Mouse (Mus musculus) limb, embryonic 12.5 days (tissue): Measurements from ENCODE around the gene F5. TPM values are rescaled to one million over a fixed set of nuclear protein-coding genes. Genes with fewer than 3 reads are reported as not detected.
A peak's percentile ranks its signal among the peaks of the same experiment; 100 is the strongest.

Experiments
- ATAC-seq: fragments of 200-750 bp; cut with Nextera tagmentation; 2 replicates; pipeline ENCODE4 v1.8.0; 2017; ENCODE audit warnings: low read depth, moderate TSS enrichment; ENCODE audit not compliant: insufficient number of reproducible peaks, insufficient read depth, low FRiP score, low TSS enrichment
- H3K27ac ChIP-seq: fragments of 300-500 bp; sonication (generic); 2 replicates; pipeline ENCODE4 v1.5.1; 2016; ENCODE audit warnings: mild to moderate bottlenecking, moderate library complexity
- H3K27me3 ChIP-seq: fragments of 300-500 bp; sonication (generic); 2 replicates; pipeline ENCODE4 v1.6.1; 2016; ENCODE audit warnings: mild to moderate bottlenecking, moderate library complexity
- H3K36me3 ChIP-seq: fragments of 300-500 bp; sonication (generic); 2 replicates; pipeline ENCODE4 v1.6.1; 2016; ENCODE audit warnings: mild to moderate bottlenecking, moderate library complexity
- H3K4me1 ChIP-seq: fragments of 300-500 bp; sonication (generic); replicated peaks from 2 replicates; pipeline ENCODE4 v1.6.1; 2016
- H3K4me2 ChIP-seq: fragments of 300-500 bp; sonication (generic); 2 replicates; pipeline ENCODE4 v1.6.1; 2016; ENCODE audit warnings: mild to moderate bottlenecking, moderate library complexity
- H3K4me3 ChIP-seq: fragments of 300-500 bp; sonication (generic); replicated peaks from 2 replicates; pipeline ENCODE4 v1.5.1; 2016; ENCODE audit warnings: mild to moderate bottlenecking
- H3K9ac ChIP-seq: fragments of 300-500 bp; sonication (generic); replicated peaks from 2 replicates; pipeline ENCODE4 v1.6.1; 2016; ENCODE audit warnings: mild to moderate bottlenecking, moderate library complexity
- H3K9me3 ChIP-seq: fragments of 300-500 bp; sonication (generic); 2 replicates; pipeline ENCODE4 v1.6.1; 2016; ENCODE audit warnings: mild to moderate bottlenecking, moderate library complexity
- WGBS: fragments of 180-500 bp; shearing (Covaris S2); methylation state at CpG from one replicate; pipeline ENCODE4 v1.1.7; 2016; 5-methylcytosine and 5-hydroxymethylcytosine counted together
- polyA plus RNA-seq: library from polyadenylated mRNA; unstranded; fragments of >200 nt; fragmentation: Nextera tagmentation; extraction: Ambion mirVana; gene quantifications from 2 replicates; pipeline ENCODE4 v1.2.1, GENCODE M21; 2016

Gene F5
- polyA plus RNA-seq, 1 experiment from 2014 or later: 0.23 TPM

- Histone ChIP-seq H3K27me3 (no peaks in the 10 kb centered on the region), H3K9ac (no peak overlapping the region), H3K4me3 (no peak overlapping the region), H3K9me3 (no peaks in the 10 kb centered on the region), H3K4me2 (no peak overlapping the region), H3K4me1 (no peaks in the 10 kb centered on the region), H3K36me3 (no peaks in the 10 kb centered on the region), H3K27ac (no peak overlapping the region)
- ATAC-seq: no peak
- WGBS: 55% methylated on average over 7 of the region's 7 CpGs
Observed at GRCm38 (mm10) chr1:164235078-164235477, 83.4 kb downstream of the F5 start.

GRCm38 (mm10) chr1:164236078-164236477 lies 84.4 kb downstream of the F5 start:
- Histone ChIP-seq H3K9me3 (no peaks in the 10 kb centered on the region), H3K27me3 (no peaks in the 10 kb centered on the region), H3K36me3 (no peaks in the 10 kb centered on the region), H3K4me3 (no peak overlapping the region), H3K4me1 (no peaks in the 10 kb centered on the region), H3K4me2 (no peak overlapping the region), H3K9ac (no peak overlapping the region), H3K27ac (no peak overlapping the region)
- WGBS: 72% methylated on average over 7 of the region's 7 CpGs
- ATAC-seq: no peak

GRCm38 (mm10) chr1:164241494-164241893 lies 89.9 kb downstream of the F5 start:
- no peak overlapping the region for H3K9ac ChIP-seq
- no peak overlapping the region for H3K4me3 ChIP-seq
- H3K27me3 ChIP-seq: no peaks in the 10 kb centered on the region
- no peak overlapping the region for H3K27ac ChIP-seq
- H3K9me3 ChIP-seq: no peaks in the 10 kb centered on the region
- no peaks in the 10 kb centered on the region for H3K36me3 ChIP-seq
- 82% methylated on average over 2 of the region's 2 CpGs for WGBS
- no peak for ATAC-seq
- H3K4me1 ChIP-seq: no peaks in the 10 kb centered on the region
- no peak overlapping the region for H3K4me2 ChIP-seq

GRCm38 (mm10) chr1:164242809-164243208 lies 91.2 kb downstream of the F5 start:
- H3K4me2 ChIP-seq: no peak overlapping the region
- H3K9me3 ChIP-seq: no peaks in the 10 kb centered on the region
- H3K27me3 ChIP-seq: no peaks in the 10 kb centered on the region
- ATAC-seq: no peak
- no peak overlapping the region for H3K4me3 ChIP-seq
- peaks cover 2% of the 10 kb centered on the region for H3K4me1 ChIP-seq
- H3K36me3 ChIP-seq: no peaks in the 10 kb centered on the region
- 75% methylated on average over 8 of the region's 8 CpGs for WGBS
- H3K9ac ChIP-seq: no peak overlapping the region
- no peak overlapping the region for H3K27ac ChIP-seq

- Histone ChIP-seq H3K9me3 (no peaks in the 10 kb centered on the region), H3K27me3 (0 out of 2 replicates have a peak, but pooled peaks cover 10% of the 10 kb centered on the region), H3K4me2 (peak overlapping the region; percentile 53), H3K27ac (no peak overlapping the region), H3K4me1 (peaks cover 14% of the 10 kb centered on the region), H3K4me3 (no peak overlapping the region), H3K9ac (no peak overlapping the region), H3K36me3 (no peaks in the 10 kb centered on the region)
- 40% methylated on average over 8 of the region's 8 CpGs for WGBS
- ATAC-seq: no peak
Observed at GRCm38 (mm10) chr1:164247442-164247841, 95.8 kb downstream of the F5 start.

GRCm38 (mm10) chr1:164247971-164248370 lies 96.3 kb downstream of the F5 start:
- ATAC-seq: no peak
- Histone ChIP-seq H3K27ac (no peak overlapping the region), H3K4me3 (peak overlapping the region; percentile 69), H3K27me3 (0 out of 2 replicates have a peak, but pooled peaks cover 10% of the 10 kb centered on the region), H3K9me3 (no peaks in the 10 kb centered on the region), H3K4me2 (peak overlapping the region; percentile 53), H3K9ac (peak overlapping the region; percentile 44; the same call in 1 of the 2 replicates), H3K4me1 (peaks cover 14% of the 10 kb centered on the region), H3K36me3 (no peaks in the 10 kb centered on the region)
- 12% methylated on average over 10 of the region's 10 CpGs for WGBS

- Histone ChIP-seq H3K4me1 (peaks cover 14% of the 10 kb centered on the region), H3K27ac (peak within 1 kb of the TSS; percentile 66; the same call in 1 of the 2 replicates), H3K9ac (peak within 1 kb of the TSS; percentile 66), H3K9me3 (no peaks in the 10 kb centered on the region), H3K36me3 (no peaks in the 10 kb centered on the region), H3K4me2 (peak within 1 kb of the TSS; percentile 83), H3K27me3 (0 out of 2 replicates have a peak, but pooled peaks cover 10% of the 10 kb centered on the region), H3K4me3 (peak within 1 kb of the TSS; percentile 69)
- peak; percentile 98 for ATAC-seq
- under 1% methylated on average over 78 of the region's 79 CpGs for WGBS
Observed at GRCm38 (mm10) chr1:164248465-164249331, 97.1 kb downstream of the F5 start, which contains the start of gene Slc19a2. TSS of gene Slc19a2 (plus strand) at chr1:164249046.

- WGBS: under 1% methylated on average over 33 of the region's 33 CpGs
- Histone ChIP-seq H3K4me1 (peaks cover 14% of the 10 kb centered on the region), H3K36me3 (no peaks in the 10 kb centered on the region), H3K27me3 (0 out of 2 replicates have a peak, but pooled peaks cover 10% of the 10 kb centered on the region), H3K4me2 (peak overlapping the region; percentile 83), H3K9ac (peak overlapping the region; percentile 66), H3K9me3 (no peaks in the 10 kb centered on the region), H3K27ac (peak overlapping the region; percentile 66; the same call in 1 of the 2 replicates), H3K4me3 (peak overlapping the region; percentile 69)
- ATAC-seq: peak; percentile 9; the same call in 1 of the 2 replicates
Observed at GRCm38 (mm10) chr1:164249332-164249711, 97.7 kb downstream of the F5 start.

- Histone ChIP-seq H3K4me2 (peak overlapping the region; percentile 83), H3K4me3 (peak overlapping the region; percentile 69), H3K36me3 (no peaks in the 10 kb centered on the region), H3K27ac (no peak overlapping the region), H3K4me1 (peaks cover 14% of the 10 kb centered on the region), H3K9me3 (no peaks in the 10 kb centered on the region), H3K27me3 (0 out of 2 replicates have a peak, but pooled peaks cover 10% of the 10 kb centered on the region), H3K9ac (no peak overlapping the region)
- 53% methylated on average over 8 of the region's 8 CpGs for WGBS
- ATAC-seq: no peak
Observed at GRCm38 (mm10) chr1:164250391-164251150, 98.9 kb downstream of the F5 start.

GRCm38 (mm10) chr1:164251438-164251837 lies 99.8 kb downstream of the F5 start:
- no peak overlapping the region for H3K9ac ChIP-seq
- no peak overlapping the region for H3K4me3 ChIP-seq
- no peak for ATAC-seq
- H3K27ac ChIP-seq: no peak overlapping the region
- 0 out of 2 replicates have a peak, but pooled peaks cover 10% of the 10 kb centered on the region for H3K27me3 ChIP-seq
- peaks cover 14% of the 10 kb centered on the region for H3K4me1 ChIP-seq
- H3K9me3 ChIP-seq: no peaks in the 10 kb centered on the region
- 88% methylated on average over 1 of the region's 1 CpGs for WGBS
- no peaks in the 10 kb centered on the region for H3K36me3 ChIP-seq
- no peak overlapping the region for H3K4me2 ChIP-seq

GRCm38 (mm10) chr1:164252551-164252950 lies 100.9 kb downstream of the F5 start:
- 58% methylated on average over 5 of the region's 5 CpGs for WGBS
- H3K27ac ChIP-seq: no peak overlapping the region
- ATAC-seq: no peak
- H3K36me3 ChIP-seq: peaks cover 8% of the 10 kb centered on the region; the same call in 1 of the 2 replicates
- H3K4me3 ChIP-seq: no peak overlapping the region
- H3K4me1 ChIP-seq: peaks cover 14% of the 10 kb centered on the region
- no peaks in the 10 kb centered on the region for H3K9me3 ChIP-seq
- no peak overlapping the region for H3K4me2 ChIP-seq
- H3K27me3 ChIP-seq: 0 out of 2 replicates have a peak, but pooled peaks cover 10% of the 10 kb centered on the region
- no peak overlapping the region for H3K9ac ChIP-seq
